Mouse (Mus musculus) kidney, adult 2 months (tissue): ENCODE measurements around the gene Rars. TPM values are rescaled to one million over a fixed set of nuclear protein-coding genes. Genes with fewer than 3 reads are reported as not detected.

ENCODE experiments used
- DNase-seq: peaks from one replicate; pipeline ENCODE4 v3.0.0; 2021
- H3K27ac ChIP-seq: fragments of 200-500 bp; 2 replicates; pipeline ENCODE4 v1.5.1; 2012; ENCODE audit warnings: low read depth, low read length, control low read depth, inconsistent platforms; ENCODE audit not compliant: insufficient read depth
- H3K27me3 ChIP-seq: fragments of 200-500 bp; replicated peaks from 2 replicates; pipeline ENCODE4 v1.6.1; 2012; ENCODE audit warnings: mild to moderate bottlenecking, moderate library complexity, low read length, inconsistent platforms; ENCODE audit not compliant: control insufficient read depth, insufficient read depth
- H3K36me3 ChIP-seq: fragments of 200-500 bp; 2 replicates; pipeline ENCODE4 v1.6.1; 2012; ENCODE audit warnings: mild to moderate bottlenecking, moderate library complexity, low read length, inconsistent platforms; ENCODE audit not compliant: control insufficient read depth, insufficient read depth
- H3K4me1 ChIP-seq: fragments of 200-500 bp; 2 replicates; pipeline ENCODE4 v1.6.1; 2011; ENCODE audit warnings: low read length; ENCODE audit not compliant: control insufficient read depth, insufficient read depth
- H3K4me3 ChIP-seq: fragments of 200-500 bp; 2 replicates; pipeline ENCODE4 v1.5.1; 2011; ENCODE audit warnings: mild to moderate bottlenecking, low read depth, low read length, control low read depth; ENCODE audit not compliant: insufficient read depth
- CTCF ChIP-seq: fragments of 200-500 bp; conservative IDR thresholded peaks from 2 replicates; pipeline ENCODE4 v1.5.1; 2011; ENCODE audit warnings: low read depth, mild to moderate bottlenecking, control low read depth, low read length, moderate library complexity, mixed read lengths; ENCODE audit not compliant: insufficient read depth, insufficient read length
- POLR2A ChIP-seq: fragments of 200-500 bp; IDR thresholded peaks from one replicate; pipeline ENCODE4 v1.6.1; 2011; ENCODE audit warnings: low read depth, low read length, control low read depth
- WGBS: fragments of 180-500 bp; shearing (Covaris S2); methylation state at CpG from one replicate; pipeline ENCODE4 v1.1.7; 2018; 5-methylcytosine and 5-hydroxymethylcytosine counted together
- polyA plus RNA-seq: library from polyadenylated mRNA; depleted of rRNA; stranded (reverse); fragments of >200 nt; gene quantifications from 2 replicates; pipeline ENCODE4 v1.2.3, GENCODE M21; 2012

Rars gene
- polyA plus RNA-seq, 1 experiment: 19.3 TPM

DNA sequence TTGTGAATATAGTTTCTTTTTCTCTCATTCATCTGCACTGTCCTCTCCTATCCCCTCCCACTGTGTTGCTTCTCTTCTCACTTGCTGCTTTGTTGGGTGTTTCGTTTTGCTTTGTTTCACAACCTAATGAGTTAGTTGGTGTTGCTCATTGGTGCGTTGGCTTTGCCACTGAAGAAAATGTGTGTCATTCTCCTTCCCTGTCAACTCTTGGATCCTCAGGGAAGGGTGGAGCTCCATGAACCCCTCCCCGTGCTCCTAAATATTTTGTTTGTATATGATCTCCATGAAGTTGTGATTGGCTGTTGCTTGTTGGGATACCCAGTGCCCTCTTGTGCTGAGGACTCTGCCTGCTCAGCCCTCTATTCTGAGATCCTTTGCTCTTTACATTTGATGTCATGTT, 54.0 kb downstream of the Rars start:
- no peak for DNase-seq
- TF ChIP-seq POLR2A: no peak
- no peak for TF ChIP-seq CTCF
- no peak overlapping the region for H3K27ac ChIP-seq
- peaks cover 24% of the 10 kb centered on the region for H3K36me3 ChIP-seq
- 77% methylated on average over 3 of the region's 3 CpGs for WGBS
- H3K27me3 ChIP-seq: no peaks in the 10 kb centered on the region
- no peak overlapping the region for H3K4me3 ChIP-seq
- H3K4me1 ChIP-seq: no peaks in the 10 kb centered on the region; the same call in 1 of the 2 replicates

GRCm38 (mm10) chr11:35776452-35776851, 57.9 kb downstream of the Rars start:
- H3K36me3 ChIP-seq: peaks cover 14% of the 10 kb centered on the region
- no peak overlapping the region for H3K27ac ChIP-seq
- TF ChIP-seq CTCF: no peak
- no peak for TF ChIP-seq POLR2A
- H3K4me3 ChIP-seq: no peak overlapping the region
- DNase-seq: no peak
- no peaks in the 10 kb centered on the region for H3K27me3 ChIP-seq
- WGBS: 90% methylated on average over 3 of the region's 3 CpGs
- peaks cover 5% of the 10 kb centered on the region; the same call in 1 of the 2 replicates for H3K4me1 ChIP-seq

DNA sequence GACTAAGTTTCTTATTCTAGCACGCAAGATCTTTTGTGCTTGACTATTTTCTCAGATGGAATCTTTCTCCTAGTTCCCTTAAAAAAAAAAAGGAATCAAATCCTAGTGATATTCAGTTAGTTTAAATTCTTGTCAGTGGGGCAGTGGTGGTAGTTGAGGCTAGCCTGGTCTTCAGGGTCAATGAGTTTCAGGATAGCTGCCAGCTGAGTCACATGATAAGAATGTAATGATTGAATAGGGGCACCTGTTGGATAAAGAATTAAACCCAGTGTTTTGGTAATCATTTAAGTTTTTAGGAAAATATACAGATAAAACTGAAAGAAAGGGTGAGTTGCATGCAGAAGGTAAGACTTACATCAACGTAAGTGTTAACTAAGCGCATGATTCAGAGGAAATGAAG, 58.7 kb downstream of the Rars start:
- Histone ChIP-seq H3K27ac (no peak overlapping the region), H3K36me3 (peaks cover 14% of the 10 kb centered on the region), H3K27me3 (no peaks in the 10 kb centered on the region), H3K4me1 (peaks cover 7% of the 10 kb centered on the region; the same call in 1 of the 2 replicates), H3K4me3 (no peak overlapping the region)
- TF ChIP-seq POLR2A (no peak), CTCF (no peak)
- 88% methylated on average over 3 of the region's 3 CpGs for WGBS
- peak; percentile 49 for DNase-seq

- peak; percentile 47 for DNase-seq
- H3K4me3 ChIP-seq: peak overlapping the region; percentile 99
- no peaks in the 10 kb centered on the region for H3K36me3 ChIP-seq
- peaks cover 9% of the 10 kb centered on the region; the same call in 1 of the 2 replicates for H3K4me1 ChIP-seq
- H3K27ac ChIP-seq: peak overlapping the region; percentile 67
- 39% methylated on average over 9 of the region's 9 CpGs for WGBS
- no peak for TF ChIP-seq CTCF
- TF ChIP-seq POLR2A: no peak
- no peaks in the 10 kb centered on the region for H3K27me3 ChIP-seq
Observed at GRCm38 (mm10) chr11:35770741-35771504, 63.4 kb downstream of the Rars start.

DNA sequence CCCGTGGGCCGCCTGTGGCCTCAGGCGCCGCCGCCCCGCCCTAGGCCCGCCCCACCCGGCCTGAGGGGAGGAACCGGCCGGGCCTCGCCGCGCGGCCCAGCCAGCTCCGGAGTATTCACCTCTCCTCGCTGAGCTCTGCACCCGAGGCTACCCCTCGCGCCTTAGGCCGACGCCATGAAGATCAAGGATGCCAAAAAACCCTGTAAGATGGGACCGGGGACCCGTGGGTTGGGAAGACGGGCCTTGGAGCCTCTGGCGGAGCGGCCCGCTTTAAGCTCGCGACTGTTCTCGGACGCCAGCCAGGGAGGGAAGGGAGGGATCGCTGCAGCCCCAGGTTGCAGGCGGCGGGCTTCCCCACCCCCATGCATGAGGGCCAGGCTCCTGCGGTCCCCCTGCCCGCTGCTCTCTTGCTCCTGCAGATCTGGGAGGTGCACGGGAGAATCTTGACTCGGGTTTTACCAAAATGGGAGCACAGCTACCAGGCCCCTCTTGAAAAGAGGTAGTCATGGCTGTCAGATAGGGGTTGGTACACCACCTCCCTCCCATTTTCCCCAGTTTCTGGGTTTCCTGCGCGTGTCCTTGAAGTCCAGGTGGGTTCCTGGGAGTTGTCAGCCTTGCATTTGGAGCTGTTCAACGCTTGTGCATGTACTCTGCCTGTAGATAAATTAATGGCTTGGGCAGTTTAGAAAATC, 64.4 kb downstream of the Rars start:
- DNase-seq: no peak
- Histone ChIP-seq H3K36me3 (no peaks in the 10 kb centered on the region), H3K4me3 (peak overlapping the region; percentile 99), H3K27ac (peak overlapping the region; percentile 94), H3K4me1 (peaks cover 9% of the 10 kb centered on the region; the same call in 1 of the 2 replicates), H3K27me3 (no peaks in the 10 kb centered on the region)
- TF ChIP-seq CTCF (no peak), POLR2A (peak; percentile 42)
- WGBS: under 1% methylated on average over 38 of the region's 41 CpGs

GRCm38 (mm10) chr11:35769188-35769745, 65.0 kb downstream of the Rars start, which contains the start of gene Pank3:
Gene Pank3, plus strand, starts transcription at chr11:35769484.
- TF ChIP-seq POLR2A: no peak
- TF ChIP-seq CTCF: no peak
- Histone ChIP-seq H3K27me3 (no peaks in the 10 kb centered on the region), H3K36me3 (no peaks in the 10 kb centered on the region), H3K27ac (peak within 1 kb of the TSS; percentile 94), H3K4me1 (peaks cover 9% of the 10 kb centered on the region; the same call in 1 of the 2 replicates), H3K4me3 (peak within 1 kb of the TSS; percentile 99)
- DNase-seq: peak; percentile 99
- under 1% methylated on average over 47 of the region's 50 CpGs for WGBS

DNA sequence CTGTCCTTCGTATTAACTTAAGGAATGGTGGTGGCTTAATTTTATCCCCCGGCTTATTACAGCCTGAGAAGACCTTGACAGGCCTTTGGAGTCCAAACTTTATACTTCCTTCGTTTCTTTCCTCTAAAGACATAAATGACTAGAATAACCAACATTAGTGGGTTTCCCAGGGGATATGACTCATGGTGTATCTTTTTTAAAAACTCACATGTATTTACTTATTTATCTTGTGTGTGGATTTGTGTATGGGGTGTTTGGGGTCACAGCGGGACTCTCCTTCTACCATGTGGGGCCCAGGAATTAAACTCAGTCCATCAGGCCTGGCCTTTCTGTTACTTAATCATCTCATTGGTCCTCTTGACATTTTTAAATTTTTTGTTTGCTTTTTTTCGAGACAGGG, 67.5 kb downstream of the Rars start:
- no peaks in the 10 kb centered on the region for H3K36me3 ChIP-seq
- no peaks in the 10 kb centered on the region for H3K27me3 ChIP-seq
- H3K27ac ChIP-seq: no peak overlapping the region
- H3K4me1 ChIP-seq: peaks cover 4% of the 10 kb centered on the region; the same call in 1 of the 2 replicates
- no peak for TF ChIP-seq POLR2A
- TF ChIP-seq CTCF: no peak
- WGBS: 82% methylated on average over 5 of the region's 5 CpGs
- DNase-seq: no peak
- H3K4me3 ChIP-seq: no peak overlapping the region
